Mouse (Mus musculus): ENCODE results near the gene Lrrc30.

Lrrc30 gene

DNA sequence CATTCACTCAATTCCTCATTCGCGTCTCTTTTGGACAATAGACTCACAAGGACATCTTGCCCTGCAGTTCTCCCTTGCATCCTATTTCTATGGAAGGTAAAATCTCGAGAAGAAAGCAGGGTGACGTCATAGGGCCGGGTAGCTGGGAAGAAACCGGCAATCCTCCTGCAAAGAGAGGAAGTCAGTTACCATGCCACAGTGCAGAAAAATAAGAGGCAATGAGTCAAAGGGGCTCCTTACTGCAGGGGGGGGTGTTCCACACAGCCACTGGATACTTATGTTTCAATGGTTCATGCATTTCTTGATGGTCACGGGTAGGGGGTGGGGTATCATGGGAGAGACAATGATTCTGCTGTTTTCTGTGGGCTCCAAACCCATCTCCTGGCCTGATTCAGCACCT lies 49.1 kb downstream of the Lrrc30 start:
- DNase-seq (ENCODE audit: extremely low read depth, low read depth) = no peak

DNA sequence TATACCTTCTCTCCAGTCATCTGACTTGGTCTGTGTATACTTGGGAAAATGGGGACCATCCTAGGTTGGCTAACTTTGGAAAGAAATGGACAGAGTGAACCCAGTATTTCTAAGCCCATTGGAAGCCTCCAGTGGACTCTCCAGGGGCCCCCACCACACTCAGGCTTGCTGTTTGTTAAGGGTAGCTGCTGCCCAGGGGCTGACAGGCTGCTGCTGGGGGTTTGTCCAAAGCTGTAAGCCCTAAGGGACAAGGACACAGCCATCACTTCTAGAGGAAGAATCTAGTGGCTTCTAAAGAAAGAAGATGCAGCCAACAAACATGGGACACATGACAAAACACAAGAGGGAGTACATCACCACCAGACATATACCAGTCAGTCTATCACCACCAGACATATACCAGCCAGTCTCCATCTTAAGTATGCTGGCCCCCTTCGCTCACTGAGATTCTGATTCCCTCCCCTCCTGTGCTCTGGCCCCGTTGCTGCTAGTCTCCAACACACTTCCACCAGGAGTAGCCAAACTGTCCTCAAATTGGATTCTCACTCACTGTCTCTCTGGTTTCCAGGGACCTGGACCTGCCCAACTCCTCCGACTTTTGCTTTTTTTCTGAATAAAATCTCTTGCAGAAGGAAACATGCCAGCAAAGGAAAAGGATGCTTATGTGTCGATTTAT lies 49.7 kb downstream of the Lrrc30 start:
- no peak for DNase-seq (ENCODE audit: extremely low read depth, low read depth)

DNA sequence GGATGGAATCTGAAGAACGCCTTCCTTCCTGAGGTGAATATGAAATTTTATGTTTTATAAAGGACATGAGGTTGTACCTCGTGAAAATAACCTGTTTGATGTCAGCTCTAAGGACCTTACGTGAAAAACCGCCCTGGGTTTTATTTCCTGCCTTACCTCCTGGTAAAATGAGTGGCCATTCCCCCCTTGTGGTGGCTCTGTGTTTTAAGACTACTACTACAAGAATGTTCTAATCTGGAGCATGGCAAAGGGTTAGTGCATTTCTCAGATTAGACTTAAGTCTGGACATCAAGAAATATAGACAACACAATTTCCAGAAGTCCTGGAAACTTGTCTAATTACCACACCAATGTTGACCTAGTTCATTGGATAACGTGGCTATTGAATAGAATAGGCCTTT lies 50.7 kb downstream of the Lrrc30 start:
- no peak for DNase-seq (ENCODE audit: extremely low read depth, low read depth)
